Mouse (Mus musculus) erythroid progenitor cell, adult 5-6 weeks (primary cell): ENCODE results near the gene Creld1. TPM values are rescaled to one million over a fixed set of nuclear protein-coding genes. Genes with fewer than 3 reads are reported as not detected.

ENCODE experiments used
- ATAC-seq: replicated peaks from 2 replicates; pipeline ENCODE4 v1.8.0; 2016; ENCODE audit warnings: moderate number of reproducible peaks, mild to moderate bottlenecking, moderate TSS enrichment, inconsistent platforms; ENCODE audit not compliant: poor library complexity, low FRiP score, severe bottlenecking
- total RNA-seq, 2 experiments: library from RNA; stranded (forward) in 1 of 2; stranded (reverse) in 1 of 2; fragments of 150-400 nt in 1 of 2; fragments of 186-747, 209-891 nt in 1 of 2; gene quantifications; 2 replicates each; pipeline versions ENCODE4 v1.2.3 to v1.2.4; 2015 to 2017; ENCODE audit warnings: low replicate concordance in 2 of 2

Creld1 gene
- total RNA-seq, 2 experiments from 2014 or later: not detected

DNA sequence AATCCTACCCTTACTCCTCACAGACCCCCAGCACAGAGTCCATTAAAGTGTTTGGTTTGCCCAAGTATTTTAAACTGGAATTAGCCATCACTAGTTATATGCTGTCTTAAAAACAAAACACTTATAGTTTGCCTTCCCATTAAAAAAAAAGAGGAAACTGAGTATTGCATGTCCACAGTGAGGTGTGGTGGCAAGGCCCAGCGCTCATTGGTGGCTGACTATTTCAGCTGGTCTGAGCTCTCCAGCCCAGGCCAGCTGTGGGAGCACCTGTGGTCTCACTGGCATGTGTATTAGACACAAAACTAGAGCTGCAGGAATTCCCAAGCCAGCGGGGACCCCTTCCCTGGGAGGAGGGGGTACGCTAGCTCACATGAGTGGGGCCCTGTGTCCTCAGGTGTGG lies 14.6 kb upstream of the Creld1 start:
- no peak for ATAC-seq

DNA sequence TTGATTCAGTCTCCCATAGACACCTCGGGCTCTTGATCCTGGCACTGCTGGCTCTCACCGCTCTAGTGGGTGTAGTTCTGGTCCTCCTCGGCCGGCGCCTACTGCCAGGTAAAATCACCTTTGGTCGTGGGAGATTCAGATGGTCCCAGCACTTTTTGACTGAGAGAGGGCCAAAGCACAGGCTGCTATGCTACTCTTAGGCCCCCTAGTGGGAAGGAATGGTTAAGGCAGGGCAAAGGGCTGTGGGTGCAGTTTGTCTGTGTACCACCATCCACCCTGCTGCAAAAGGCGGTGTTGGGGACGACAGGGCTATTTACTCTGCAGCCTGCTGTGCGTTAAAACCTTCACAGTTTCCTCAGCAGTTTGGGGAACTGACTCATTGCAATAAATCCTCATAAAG lies 14.1 kb upstream of the Creld1 start:
- peak; percentile 61 for ATAC-seq

DNA sequence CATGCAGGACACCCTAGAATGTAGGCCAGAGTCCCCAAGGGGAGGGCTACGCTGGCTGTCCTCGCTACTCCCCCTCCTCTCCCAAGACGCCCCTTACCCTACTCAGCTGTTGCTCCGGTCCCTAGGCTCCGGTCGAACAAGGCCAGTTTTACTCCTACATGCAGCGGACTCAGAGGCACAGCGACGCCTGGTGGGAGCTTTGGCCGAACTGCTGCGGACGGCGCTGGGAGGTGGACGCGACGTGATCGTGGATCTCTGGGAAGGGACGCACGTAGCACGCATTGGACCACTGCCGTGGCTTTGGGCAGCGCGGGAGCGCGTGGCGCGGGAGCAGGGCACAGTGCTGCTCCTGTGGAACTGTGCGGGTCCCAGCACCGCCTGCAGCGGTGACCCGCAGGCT lies 13.7 kb upstream of the Creld1 start:
- ATAC-seq: no peak; the same call in 1 of the 2 replicates

DNA sequence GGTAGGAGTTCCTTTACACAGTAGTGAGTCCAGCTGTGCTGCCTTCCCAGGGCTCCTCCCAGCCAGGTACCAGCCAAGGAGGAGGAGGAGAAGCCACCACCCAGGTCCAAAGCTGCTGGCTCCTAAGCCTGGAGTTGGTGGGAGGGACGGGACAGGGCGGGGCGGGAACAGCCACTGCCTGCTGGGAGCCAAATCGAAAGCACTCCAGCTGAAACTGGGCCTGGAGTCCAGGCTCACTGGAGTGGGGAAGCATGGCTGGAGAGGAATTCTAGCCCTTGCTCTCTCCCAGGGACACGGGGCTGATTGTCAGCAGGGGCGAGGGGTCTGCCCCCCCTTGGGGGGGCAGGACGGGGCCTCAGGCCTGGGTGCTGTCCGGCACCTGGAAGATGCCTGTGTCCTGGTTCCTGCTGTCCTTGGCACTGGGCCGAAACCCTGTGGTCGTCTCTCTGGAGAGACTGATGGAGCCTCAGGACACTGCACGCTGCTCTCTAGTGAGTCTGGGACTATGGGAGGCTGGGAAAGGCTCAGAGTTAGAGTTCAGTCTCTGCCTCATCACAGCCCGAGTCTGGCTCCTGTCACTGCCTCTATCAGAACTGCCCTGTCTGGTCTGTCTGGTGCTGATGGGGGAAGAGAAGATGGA lies 11.7 kb upstream of the Creld1 start, which contains the start of gene Il17rc:
Il17rc (plus strand) TSS at position 131 of the 640 bp plus-strand sequence.
- no peak for ATAC-seq

DNA sequence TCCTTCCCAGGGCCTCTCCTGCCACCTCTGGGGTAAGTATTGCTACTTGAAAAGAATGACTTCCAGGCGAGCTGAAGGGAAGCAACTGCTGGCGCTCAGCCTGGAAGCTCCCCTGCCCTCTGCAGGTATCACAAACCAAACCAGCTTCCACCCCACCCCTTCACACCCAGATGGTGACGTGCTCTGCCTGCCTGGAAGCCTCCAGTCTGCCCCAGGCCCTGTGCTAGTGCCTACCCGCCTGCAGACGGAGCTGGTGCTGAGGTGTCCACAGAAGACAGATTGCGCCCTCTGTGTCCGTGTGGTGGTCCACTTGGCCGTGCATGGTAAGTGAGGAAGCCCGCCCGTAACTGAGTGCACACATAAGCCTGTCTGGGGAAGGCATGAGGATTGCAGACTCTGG lies 11.0 kb upstream of the Creld1 start:
- ATAC-seq: no peak

DNA sequence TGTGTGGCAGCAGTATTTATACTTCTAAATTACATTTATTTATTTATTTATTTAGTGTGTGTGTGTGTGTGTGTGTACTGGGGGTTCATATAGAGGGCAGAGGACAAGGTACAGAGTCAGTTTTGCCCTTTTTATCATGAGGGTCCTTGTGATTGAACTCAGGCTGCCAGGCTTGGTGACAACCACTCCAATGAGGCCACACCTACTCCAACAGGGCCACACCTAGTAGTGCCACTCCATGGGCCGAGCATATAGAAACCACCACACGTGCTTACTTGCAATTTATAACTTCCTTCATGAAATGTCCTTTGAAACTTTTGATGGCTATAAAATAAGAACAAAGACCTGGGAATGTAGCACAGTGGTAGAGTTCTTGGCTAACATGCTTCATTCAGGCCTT lies 9.9 kb upstream of the Creld1 start:
- ATAC-seq: no peak

DNA sequence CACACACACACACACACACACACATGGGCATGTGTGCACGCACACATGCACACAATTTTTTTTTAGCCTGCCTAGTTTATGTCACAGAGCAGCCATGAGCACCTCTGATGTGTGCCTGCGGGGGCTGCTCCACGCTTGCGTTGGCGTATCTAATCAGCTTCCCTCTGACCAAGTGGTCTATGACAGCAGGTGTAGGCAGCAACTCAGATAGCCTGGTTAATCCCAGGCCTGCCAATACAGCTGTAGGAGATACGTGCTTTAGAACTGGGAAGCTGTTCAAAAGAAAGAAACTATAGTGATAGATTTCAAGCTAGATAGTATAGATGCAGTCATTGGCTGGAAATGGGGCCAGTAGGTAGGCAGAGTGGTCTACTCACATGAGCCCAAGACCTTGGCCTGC lies 9.4 kb upstream of the Creld1 start:
- ATAC-seq: no peak

- no peak for ATAC-seq
These were observed 5.7 kb upstream of the Creld1 start for GRCm38 (mm10) chr6:113477353-113477752.

DNA sequence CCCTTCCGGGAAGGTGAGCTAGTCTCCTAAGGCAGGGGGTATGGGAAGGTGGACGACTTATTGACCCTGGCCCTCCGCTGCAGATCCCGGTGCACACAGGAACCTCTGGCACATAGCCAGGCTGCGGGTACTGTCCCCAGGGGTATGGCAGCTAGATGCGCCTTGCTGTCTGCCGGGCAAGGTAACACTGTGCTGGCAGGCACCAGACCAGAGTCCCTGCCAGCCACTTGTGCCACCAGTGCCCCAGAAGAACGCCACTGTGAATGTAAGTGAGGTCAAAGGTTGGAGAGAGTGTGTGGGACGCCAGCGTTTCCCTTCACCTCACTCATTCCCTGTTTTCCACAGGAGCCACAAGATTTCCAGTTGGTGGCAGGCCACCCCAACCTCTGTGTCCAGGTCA lies 4.2 kb upstream of the Creld1 start:
- ATAC-seq: no peak

GRCm38 (mm10) chr6:113480555-113481373 lies 2.3 kb upstream of the Creld1 start:
- ATAC-seq: no peak

DNA sequence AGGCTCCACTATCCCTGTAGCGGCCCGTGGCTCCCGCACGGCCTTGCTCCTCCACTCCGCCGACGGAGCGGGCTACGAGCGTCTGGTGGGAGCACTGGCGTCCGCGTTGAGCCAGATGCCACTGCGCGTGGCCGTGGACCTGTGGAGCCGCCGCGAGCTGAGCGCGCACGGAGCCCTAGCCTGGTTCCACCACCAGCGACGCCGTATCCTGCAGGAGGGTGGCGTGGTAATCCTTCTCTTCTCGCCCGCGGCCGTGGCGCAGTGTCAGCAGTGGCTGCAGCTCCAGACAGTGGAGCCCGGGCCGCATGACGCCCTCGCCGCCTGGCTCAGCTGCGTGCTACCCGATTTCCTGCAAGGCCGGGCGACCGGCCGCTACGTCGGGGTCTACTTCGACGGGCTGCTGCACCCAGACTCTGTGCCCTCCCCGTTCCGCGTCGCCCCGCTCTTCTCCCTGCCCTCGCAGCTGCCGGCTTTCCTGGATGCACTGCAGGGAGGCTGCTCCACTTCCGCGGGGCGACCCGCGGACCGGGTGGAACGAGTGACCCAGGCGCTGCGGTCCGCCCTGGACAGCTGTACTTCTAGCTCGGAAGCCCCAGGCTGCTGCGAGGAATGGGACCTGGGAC lies 509 bp upstream of the Creld1 start:
- ATAC-seq: peak; percentile 36

DNA sequence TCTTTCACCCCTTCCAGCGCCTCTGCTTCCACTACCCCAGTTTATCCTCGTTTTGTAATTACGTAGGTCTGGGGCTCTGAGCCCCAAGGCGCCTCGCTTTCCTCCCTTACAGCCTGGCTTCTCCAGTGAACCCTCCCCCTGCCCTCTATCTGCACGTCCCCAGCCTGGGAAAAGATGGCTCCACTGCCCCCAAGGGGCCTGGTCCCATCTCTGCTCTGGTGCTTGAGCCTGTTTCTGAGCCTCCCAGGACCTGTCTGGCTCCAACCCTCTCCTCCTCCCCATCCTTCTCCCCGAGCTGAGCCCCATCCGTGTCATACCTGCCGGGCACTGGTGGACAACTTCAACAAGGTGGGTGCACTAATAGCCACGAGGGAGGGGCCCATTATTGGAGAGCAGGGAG lies 632 bp downstream of the Creld1 start:
- ATAC-seq: no peak

DNA sequence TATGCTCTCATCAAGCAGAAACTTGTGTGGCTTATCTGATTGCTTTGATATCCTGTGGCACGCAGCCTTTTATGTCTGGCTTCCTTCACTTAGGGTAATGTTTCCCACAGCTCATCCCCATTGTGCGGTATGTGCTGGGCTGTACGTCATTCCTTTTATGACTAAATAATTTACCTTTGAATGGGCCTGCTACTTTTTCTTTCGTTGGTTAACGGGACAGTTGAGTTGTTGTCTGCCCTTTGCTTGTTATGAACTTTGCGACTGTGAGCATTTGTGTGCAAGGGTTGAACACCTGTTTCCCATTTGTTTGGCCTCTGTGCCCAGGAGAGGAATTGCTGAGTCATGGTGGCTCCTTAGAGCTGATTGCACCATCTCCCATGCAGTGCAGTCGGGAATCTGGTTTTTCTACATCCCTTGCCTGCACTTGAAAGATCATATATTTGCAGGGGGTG lies 4.1 kb downstream of the Creld1 start:
- no peak for ATAC-seq

GRCm38 (mm10) chr6:113489410-113489809 lies 6.3 kb downstream of the Creld1 start:
- no peak for ATAC-seq

DNA sequence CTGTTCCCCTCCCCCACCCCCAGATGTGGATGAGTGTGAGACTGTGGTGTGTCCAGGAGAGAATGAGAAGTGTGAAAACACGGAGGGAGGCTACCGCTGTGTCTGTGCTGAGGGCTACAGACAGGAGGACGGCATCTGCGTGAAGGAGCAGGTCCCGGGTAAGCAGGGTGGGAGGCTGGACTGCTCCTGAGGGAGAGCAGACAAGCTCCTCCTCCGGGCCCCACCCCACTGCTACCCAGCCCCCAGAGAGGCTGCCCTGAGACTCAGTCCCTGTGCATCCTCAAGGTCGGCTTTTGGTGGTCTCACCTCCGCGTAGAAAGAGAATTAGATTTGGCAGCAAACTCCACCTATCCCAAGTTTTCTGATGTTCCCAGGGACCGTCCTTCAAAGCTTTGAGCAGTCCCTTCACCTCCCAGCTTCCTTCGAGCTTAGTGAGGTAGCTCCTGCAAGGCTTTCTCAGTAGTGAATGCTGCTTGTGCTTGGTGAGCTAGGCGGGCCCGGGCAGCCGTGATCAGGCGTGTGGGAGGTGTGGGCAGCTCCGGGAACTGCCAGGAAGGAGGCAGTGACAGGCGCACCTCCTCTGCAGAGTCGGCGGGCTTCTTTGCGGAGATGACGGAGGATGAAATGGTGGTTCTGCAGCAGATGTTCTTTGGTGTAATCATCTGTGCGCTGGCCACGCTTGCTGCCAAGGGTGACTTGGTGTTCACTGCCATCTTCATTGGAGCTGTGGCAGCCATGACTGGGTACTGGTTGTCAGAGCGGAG lies 9.2 kb downstream of the Creld1 start:
- no peak for ATAC-seq

DNA sequence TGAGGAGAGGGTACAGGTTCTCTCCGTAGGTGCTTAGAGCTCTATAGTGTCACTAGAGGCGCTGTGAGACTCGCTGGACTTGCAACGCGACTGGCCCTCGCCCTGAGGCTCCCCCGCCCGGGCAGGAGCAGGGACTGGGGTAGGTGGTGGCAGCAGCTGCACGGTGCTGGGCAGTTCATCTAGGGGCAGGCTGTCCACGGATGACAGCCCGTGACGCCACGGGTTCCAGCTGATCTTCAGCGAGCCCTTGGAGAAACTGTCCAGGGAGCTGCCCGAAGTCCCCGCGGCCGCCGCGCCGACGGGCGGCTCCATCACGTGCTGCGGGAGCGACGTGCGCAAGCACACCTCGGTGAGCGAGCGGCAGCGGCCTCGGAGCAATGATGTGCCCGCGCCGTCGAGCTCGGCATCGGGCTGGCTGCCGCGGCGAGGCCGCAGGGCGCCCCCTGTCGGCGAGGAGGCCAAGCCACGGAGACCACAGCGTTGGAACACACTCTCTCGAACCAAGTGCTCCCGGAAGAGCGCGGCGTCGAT lies 11.2 kb downstream of the Creld1 start:
- peak; percentile 74 for ATAC-seq

DNA sequence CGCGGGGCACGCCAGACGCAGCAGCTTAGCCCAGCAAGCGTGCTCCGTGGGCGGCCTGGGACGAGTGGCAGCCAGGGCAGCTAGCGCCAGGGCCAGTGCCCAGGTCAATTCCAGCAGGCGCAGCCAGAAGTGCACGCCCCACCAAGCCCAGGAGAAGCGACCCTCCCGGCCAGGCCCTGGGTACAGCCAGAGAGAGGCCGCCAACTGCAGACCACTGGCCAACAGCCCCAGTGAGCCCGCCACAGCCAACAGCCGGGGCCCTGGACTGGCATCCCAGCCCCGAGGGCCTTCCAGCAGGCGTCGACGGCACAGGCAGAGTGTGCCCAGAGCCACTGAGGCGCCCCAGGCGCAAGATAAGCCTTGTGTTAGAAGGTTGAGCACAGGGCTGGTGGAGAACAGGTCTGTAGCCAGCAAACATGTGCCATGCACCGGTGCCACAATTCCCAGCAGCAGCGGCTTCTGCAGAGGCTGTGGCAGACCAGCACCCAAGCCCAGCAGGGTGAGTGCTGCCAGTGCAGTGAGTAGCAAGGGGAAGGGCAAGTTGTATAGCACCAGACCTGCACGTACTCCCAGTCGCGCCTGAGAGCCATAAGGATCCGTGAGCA lies 12.1 kb downstream of the Creld1 start:
- ATAC-seq: no peak

DNA sequence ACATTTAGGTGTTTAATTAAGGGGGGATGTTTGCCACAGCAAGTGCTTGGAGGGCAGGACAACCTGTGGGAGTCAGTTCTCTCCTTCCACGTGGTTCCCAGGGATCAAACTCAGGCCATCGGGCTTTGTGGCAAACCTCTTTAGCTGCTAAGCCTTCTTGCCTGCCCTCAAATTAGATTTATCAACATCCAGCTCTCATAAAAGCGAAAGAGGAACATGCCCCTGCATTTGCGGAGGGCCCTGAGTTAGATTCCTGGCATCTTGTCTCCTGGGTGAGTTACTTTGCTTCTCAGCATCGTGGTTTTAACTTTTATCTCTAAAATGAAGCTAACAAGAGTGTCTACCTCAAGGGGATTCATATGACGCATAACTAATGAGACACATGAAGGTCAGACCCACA lies 16.2 kb downstream of the Creld1 start:
- ATAC-seq: no peak

DNA sequence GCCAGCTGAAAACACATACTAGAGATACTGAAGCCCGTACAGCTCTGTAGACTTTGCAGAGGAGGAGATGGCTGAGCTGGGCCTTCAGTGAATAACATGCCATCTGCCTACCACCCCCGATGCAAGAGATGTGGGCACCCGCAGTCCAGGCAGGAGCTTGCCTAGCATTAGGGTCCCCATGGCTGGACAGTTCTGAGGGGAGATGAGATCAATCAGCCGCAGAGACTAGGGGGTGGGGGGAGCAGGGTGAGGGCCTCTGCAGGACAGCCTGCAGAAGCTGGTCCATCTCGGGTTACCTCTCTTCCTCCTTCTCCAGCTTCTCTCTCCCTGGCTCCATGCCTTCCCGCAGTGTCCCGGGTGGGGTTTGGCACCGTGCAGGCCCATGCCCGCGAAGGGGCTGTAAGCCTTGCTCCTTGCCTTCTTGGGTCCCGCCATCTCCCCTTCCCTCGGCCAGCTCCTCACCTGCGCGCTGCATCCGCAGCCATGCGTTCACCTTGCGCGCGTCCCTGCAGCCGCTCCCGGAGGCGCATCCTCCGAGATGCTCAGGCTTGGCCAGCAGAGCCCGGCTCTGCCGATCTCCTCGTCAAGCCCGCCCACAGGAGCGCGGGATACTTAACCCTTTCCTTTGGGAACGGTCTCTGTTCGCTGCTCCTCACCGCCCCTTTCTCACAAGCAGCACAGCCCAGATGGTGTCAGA lies 18.4 kb downstream of the Creld1 start, which contains the start of gene Prrt3:
Prrt3 (minus strand) TSS at position 544 of the 697 bp plus-strand sequence.
- no peak for ATAC-seq
